Mouse (Mus musculus) ES-E14 (cell line): Measurements from ENCODE around the gene Rora. TPM values are rescaled to one million over a fixed set of nuclear protein-coding genes. Genes with fewer than 3 reads are reported as not detected.

Source experiments
- DNase-seq: peaks from one replicate; pipeline ENCODE4 v3.0.0-alpha.2; 2013; ENCODE audit warnings: low read depth, low spot score
- H3K27ac ChIP-seq: 2 replicates; pipeline ENCODE4 v1.5.1; 2012; ENCODE audit warnings: low read depth, mild to moderate bottlenecking, low read length, moderate library complexity, mixed read lengths; ENCODE audit not compliant: poor library complexity, insufficient read depth, severe bottlenecking
- H3K36me3 ChIP-seq: 2 replicates; pipeline ENCODE4 v1.6.1; 2012; ENCODE audit warnings: mild to moderate bottlenecking, low read length, moderate library complexity, mixed read lengths; ENCODE audit not compliant: control insufficient read depth, poor library complexity, insufficient read depth, severe bottlenecking
- H3K4me1 ChIP-seq, 2 experiments: fragments of 150-350 bp in 1 of 2; sonication (generic) in 1 of 2; 2 replicates each; pipeline ENCODE4 v1.6.1; 2012; ENCODE audit warnings: low read length in 2 of 2, mild to moderate bottlenecking in 1 of 2, mixed read lengths in 1 of 2; ENCODE audit not compliant: control insufficient read depth in 2 of 2, insufficient read depth in 2 of 2, poor library complexity in 1 of 2
- H3K4me3 ChIP-seq, 2 experiments: fragments of 150-350 bp in 1 of 2; sonication (generic) in 1 of 2; 2 replicates each; pipeline ENCODE4 v1.5.1; 2012; ENCODE audit warnings: low read length in 2 of 2, low read depth in 1 of 2, mild to moderate bottlenecking in 1 of 2, mixed read lengths in 1 of 2; ENCODE audit not compliant: insufficient read depth in 1 of 2, poor library complexity in 1 of 2, severe bottlenecking in 1 of 2
- H3K9ac ChIP-seq: 2 replicates; pipeline ENCODE4 v1.6.1; 2012; ENCODE audit warnings: low read depth, mild to moderate bottlenecking, low read length, mixed read lengths; ENCODE audit not compliant: poor library complexity, insufficient read depth, severe bottlenecking
- H3K9me3 ChIP-seq: fragments of 150-350 bp; sonication (generic); 2 replicates; pipeline ENCODE4 v1.6.1; 2012; ENCODE audit warnings: low read depth, mild to moderate bottlenecking, low read length; ENCODE audit not compliant: control insufficient read depth, insufficient read depth
- CHD2 ChIP-seq: IDR thresholded peaks from 2 replicates; pipeline ENCODE4 v1.6.1; 2014; ENCODE audit warnings: mild to moderate bottlenecking, low read depth, low read length, inconsistent platforms
- HCFC1 ChIP-seq: IDR thresholded peaks from 2 replicates; pipeline ENCODE4 v1.6.1; 2012; ENCODE audit warnings: low read length, inconsistent platforms, borderline replicate concordance; ENCODE audit not compliant: insufficient read depth
- MAFK ChIP-seq: IDR thresholded peaks from 2 replicates; pipeline ENCODE4 v1.6.1; 2014; ENCODE audit warnings: mild to moderate bottlenecking, low read depth, low read length, inconsistent platforms; ENCODE audit not compliant: insufficient read depth
- ZC3H11A ChIP-seq: IDR thresholded peaks from 2 replicates; pipeline ENCODE4 v1.6.1; 2012; ENCODE audit warnings: low read depth, mild to moderate bottlenecking, inconsistent platforms, low read length, borderline replicate concordance
- ZNF384 ChIP-seq: IDR thresholded peaks from 2 replicates; pipeline ENCODE4 v1.6.1; 2012; ENCODE audit warnings: low read depth, low read length, inconsistent platforms
- in situ Hi-C, 2 experiments: fragments of 600-800 bp; cut with MboI; formaldehyde crosslinking; loops; one replicate each; pipeline ENCODE4 v1.15.1; 2025; ENCODE audit warnings: low sequenced_read_pairs in 2 of 2, inconsistent platforms in 1 of 2; ENCODE audit not compliant: unreplicated experiment in 2 of 2
- total RNA-seq: library from RNA; depleted of rRNA; stranded (reverse); fragments of 300-350 nt; gene quantifications from 2 replicates; pipeline ENCODE4 v1.2.3, GENCODE M21; 2012

Rora gene
- total RNA-seq, 1 experiment = 2.1 TPM

DNA sequence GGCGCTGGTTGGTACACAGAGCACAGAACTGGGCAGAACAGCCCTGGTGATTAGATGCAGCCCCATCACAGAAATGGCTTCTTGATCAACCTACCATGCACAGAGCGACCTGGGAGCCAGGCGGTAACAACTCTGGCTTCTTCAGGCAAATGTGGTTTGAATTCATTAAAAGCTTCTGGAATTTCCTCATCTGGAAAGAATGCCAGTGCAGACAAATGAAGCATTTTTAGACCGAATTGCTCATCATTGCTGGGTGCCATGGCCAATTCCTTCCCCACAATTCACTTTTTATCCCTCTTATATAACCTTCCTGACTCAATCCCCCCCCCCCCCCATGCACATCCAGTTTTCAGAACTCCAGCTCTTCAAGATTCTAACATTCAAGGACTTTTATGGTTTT, 28.6 kb upstream of the Rora start:
- no peak for TF ChIP-seq HCFC1
- no peak for TF ChIP-seq CHD2
- no peak for TF ChIP-seq MAFK
- TF ChIP-seq ZNF384 = no peak
- no peak for TF ChIP-seq ZC3H11A
- H3K27ac ChIP-seq = no peak overlapping the region
- in situ Hi-C loops = no loop called here

GRCm38 (mm10) chr9:68637301-68637700, 16.3 kb upstream of the Rora start:
- Histone ChIP-seq H3K9ac (no peak overlapping the region), H3K27ac (no peak overlapping the region), H3K9me3 (no peaks in the 10 kb centered on the region), H3K4me3 (no peak overlapping the region), H3K4me1 (peaks cover 0 to 5% of the 10 kb centered on the region in 2 experiments; a peak in 1 of 4 replicates), H3K36me3 (no peaks in the 10 kb centered on the region)
- in situ Hi-C loops = no loop called here
- TF ChIP-seq CHD2 (no peak), HCFC1 (no peak), ZC3H11A (no peak), MAFK (no peak), ZNF384 (no peak)
- no peak for DNase-seq

More for the DNA sequence above, 28.6 kb upstream of the Rora start:
- Histone ChIP-seq H3K4me1 (no peaks in the 10 kb centered on the region), H3K9ac (no peak overlapping the region), H3K4me3 (no peak overlapping the region), H3K36me3 (no peaks in the 10 kb centered on the region), H3K9me3 (no peaks in the 10 kb centered on the region)
- no peak for DNase-seq

DNA sequence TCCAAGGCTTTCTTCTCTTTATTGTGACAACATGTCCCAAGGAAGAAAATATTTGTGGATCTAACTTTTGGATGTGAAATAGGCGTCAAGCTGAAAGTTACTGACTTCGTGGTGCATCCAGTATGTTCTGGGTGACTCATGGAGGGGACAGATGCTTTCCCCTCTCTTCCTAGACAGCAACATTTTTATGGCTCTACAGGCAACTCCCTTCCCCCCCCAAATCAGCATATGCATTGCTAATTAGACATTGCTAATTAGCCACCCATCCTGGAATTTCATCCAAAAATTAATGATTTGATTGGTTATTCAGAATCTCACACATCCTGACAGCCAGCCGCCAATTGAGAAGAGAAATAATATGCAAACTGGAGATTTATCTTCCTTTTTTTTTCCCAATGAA, 12.5 kb upstream of the Rora start:
- no peaks in the 10 kb centered on the region for H3K36me3 ChIP-seq
- H3K27ac ChIP-seq = no peak overlapping the region
- no peak for DNase-seq
- TF ChIP-seq ZC3H11A = no peak
- no peak for TF ChIP-seq CHD2
- TF ChIP-seq ZNF384 = no peak
- no peak for TF ChIP-seq MAFK
- no peak for TF ChIP-seq HCFC1
- no peaks in the 10 kb centered on the region for H3K9me3 ChIP-seq
- peaks cover 0 to 5% of the 10 kb centered on the region in 2 experiments; a peak in 1 of 4 replicates for H3K4me1 ChIP-seq
- in situ Hi-C loops = no loop called here
- H3K4me3 ChIP-seq = no peak overlapping the region
- H3K9ac ChIP-seq = no peak overlapping the region

- in situ Hi-C loops = no loop called here
- TF ChIP-seq MAFK (no peak), HCFC1 (no peak), CHD2 (no peak), ZNF384 (no peak), ZC3H11A (no peak)
- Histone ChIP-seq H3K4me1 (peaks cover 0 to 3% of the 10 kb centered on the region in 2 experiments; a peak in 1 of 4 replicates), H3K9ac (no peak overlapping the region), H3K4me3 (no peak overlapping the region), H3K27ac (0 out of 2 replicates have a peak overlapping the region, but pooled peaks have one; percentile 10), H3K9me3 (no peaks in the 10 kb centered on the region), H3K36me3 (no peaks in the 10 kb centered on the region)
- no peak for DNase-seq
Observed at GRCm38 (mm10) chr9:68648061-68648460, 5.5 kb upstream of the Rora start.

DNA sequence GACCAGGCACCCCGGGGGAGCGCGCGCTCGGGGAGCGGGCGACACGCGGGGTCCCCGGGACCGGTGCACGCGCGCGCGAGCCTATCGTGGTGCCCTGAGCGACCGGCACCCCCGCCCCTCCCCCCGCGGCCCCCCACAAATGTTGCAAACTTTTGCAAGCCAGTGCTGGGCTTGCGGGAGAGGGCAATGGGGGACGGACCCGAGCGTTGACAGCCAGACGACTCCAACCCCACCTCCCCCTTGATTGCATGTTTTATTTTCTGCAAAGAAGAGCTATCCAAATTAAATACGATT, 400 bp downstream of the Rora start:
- DNase-seq = no peak
- no peaks in the 10 kb centered on the region for H3K9me3 ChIP-seq
- no peaks in the 10 kb centered on the region for H3K36me3 ChIP-seq
- peaks cover 0 to 2% of the 10 kb centered on the region in 2 experiments; a peak in 1 of 4 replicates for H3K4me1 ChIP-seq
- in situ Hi-C loops = no loop called here
- TF ChIP-seq HCFC1 (no peak; the same call in 1 of the 2 replicates), ZC3H11A (no peak), CHD2 (no peak), ZNF384 (no peak), MAFK (no peak)
- H3K9ac ChIP-seq = peak overlapping the region; percentile 88
- no peak overlapping the region for H3K27ac ChIP-seq
- peak overlapping the region; percentile 80 to 98 for H3K4me3 ChIP-seq
